Mouse (Mus musculus) liver, embryonic 13.5 days (tissue): Measurements from ENCODE around the gene Fam122b. TPM values are rescaled to one million over a fixed set of nuclear protein-coding genes. Genes with fewer than 3 reads are reported as not detected.

ENCODE experiments used
- ATAC-seq: fragments of 200-750 bp; cut with Nextera tagmentation; 2 replicates; pipeline ENCODE4 v1.8.0; 2017; ENCODE audit warnings: low read depth, mild to moderate bottlenecking, moderate number of reproducible peaks, moderate library complexity
- DNase-seq: peaks from one replicate; pipeline ENCODE4 v3.0.0; 2022
- H3K27ac ChIP-seq: fragments of 300-500 bp; sonication (generic); 2 replicates; pipeline ENCODE4 v1.5.1; 2015; ENCODE audit warnings: moderate library complexity, mild to moderate bottlenecking, inconsistent platforms
- H3K27me3 ChIP-seq: fragments of 300-500 bp; sonication (generic); 2 replicates; pipeline ENCODE4 v1.6.1; 2015; ENCODE audit warnings: mild to moderate bottlenecking, inconsistent platforms
- H3K36me3 ChIP-seq: fragments of 300-500 bp; sonication (generic); 2 replicates; pipeline ENCODE4 v1.6.1; 2015; ENCODE audit warnings: mild to moderate bottlenecking, inconsistent platforms
- H3K4me1 ChIP-seq: fragments of 300-500 bp; sonication (generic); replicated peaks from 2 replicates; pipeline ENCODE4 v1.6.1; 2015; ENCODE audit warnings: inconsistent platforms
- H3K4me2 ChIP-seq: fragments of 300-500 bp; sonication (generic); 2 replicates; pipeline ENCODE4 v1.6.1; 2015; ENCODE audit warnings: inconsistent platforms, mild to moderate bottlenecking, moderate library complexity
- H3K4me3 ChIP-seq: fragments of 300-500 bp; sonication (generic); replicated peaks from 2 replicates; pipeline ENCODE4 v1.5.1; 2015; ENCODE audit warnings: mild to moderate bottlenecking, inconsistent platforms
- H3K9ac ChIP-seq: fragments of 300-500 bp; sonication (generic); 2 replicates; pipeline ENCODE4 v1.6.1; 2015; ENCODE audit warnings: mild to moderate bottlenecking, inconsistent platforms
- H3K9me3 ChIP-seq: fragments of 300-500 bp; sonication (generic); replicated peaks from 2 replicates; pipeline ENCODE4 v1.6.1; 2016; ENCODE audit warnings: inconsistent platforms
- WGBS: fragments of 180-500 bp; shearing (Covaris S2); methylation state at CpG from one replicate; pipeline ENCODE4 v1.1.7; 2015; ENCODE audit not compliant: insufficient replicate concordance; 5-methylcytosine and 5-hydroxymethylcytosine counted together
- polyA plus RNA-seq: library from polyadenylated mRNA; unstranded; fragments of >200 nt; fragmentation: Nextera tagmentation; extraction: Ambion mirVana; gene quantifications from 2 replicates; pipeline ENCODE4 v1.2.1, GENCODE M21; 2015

Gene Fam122b
- polyA plus RNA-seq, 1 experiment from 2014 or later = 4.8 TPM

GRCm38 (mm10) chrX:53231965-53232364, 37.6 kb downstream of the Fam122b start:
- DNase-seq (no peak), ATAC-seq (no peak)
- 26% methylated on average over 13 of the region's 13 CpGs for WGBS
- Histone ChIP-seq H3K4me1 (peaks cover 4% of the 10 kb centered on the region), H3K27ac (no peak overlapping the region), H3K9ac (peak overlapping the region; percentile 49; the same call in 1 of the 2 replicates), H3K27me3 (no peaks in the 10 kb centered on the region), H3K4me3 (peak overlapping the region; percentile 32), H3K36me3 (no peaks in the 10 kb centered on the region), H3K9me3 (no peaks in the 10 kb centered on the region), H3K4me2 (peak overlapping the region; percentile 60)

- ATAC-seq = no peak
- Histone ChIP-seq H3K4me3 (no peak overlapping the region), H3K36me3 (no peaks in the 10 kb centered on the region), H3K9ac (no peak overlapping the region), H3K4me2 (no peak overlapping the region), H3K27ac (no peak overlapping the region), H3K9me3 (no peaks in the 10 kb centered on the region), H3K27me3 (no peaks in the 10 kb centered on the region), H3K4me1 (no peaks in the 10 kb centered on the region)
- WGBS = 53% methylated on average over 6 of the region's 6 CpGs
- DNase-seq = no peak
Observed at GRCm38 (mm10) chrX:53224353-53224944, 45.2 kb downstream of the Fam122b start.

- WGBS = 77% methylated on average over 9 of the region's 9 CpGs
Observed at GRCm38 (mm10) chrX:53220855-53221254, 48.8 kb downstream of the Fam122b start.

GRCm38 (mm10) chrX:53214557-53215229, 54.9 kb downstream of the Fam122b start:
- DNase-seq (no peak), ATAC-seq (no peak)
- Histone ChIP-seq H3K4me3 (no peak overlapping the region), H3K36me3 (no peaks in the 10 kb centered on the region), H3K4me2 (no peak overlapping the region), H3K9ac (no peak overlapping the region), H3K27me3 (no peaks in the 10 kb centered on the region), H3K4me1 (no peaks in the 10 kb centered on the region), H3K9me3 (no peaks in the 10 kb centered on the region), H3K27ac (no peak overlapping the region)
- 64% methylated on average over 7 of the region's 7 CpGs for WGBS

More at GRCm38 (mm10) chrX:53220855-53221254, 48.8 kb downstream of the Fam122b start:
- Histone ChIP-seq H3K9ac (no peak overlapping the region), H3K4me3 (no peak overlapping the region), H3K4me1 (no peaks in the 10 kb centered on the region), H3K27ac (no peak overlapping the region), H3K4me2 (no peak overlapping the region), H3K27me3 (no peaks in the 10 kb centered on the region), H3K36me3 (no peaks in the 10 kb centered on the region), H3K9me3 (no peaks in the 10 kb centered on the region)
- ATAC-seq = no peak
- DNase-seq = no peak

- Histone ChIP-seq H3K4me3 (no peak overlapping the region), H3K9ac (no peak overlapping the region), H3K9me3 (no peaks in the 10 kb centered on the region), H3K4me2 (no peak overlapping the region), H3K36me3 (no peaks in the 10 kb centered on the region), H3K27ac (no peak overlapping the region), H3K27me3 (no peaks in the 10 kb centered on the region), H3K4me1 (no peaks in the 10 kb centered on the region)
- 54% methylated on average over 2 of the region's 2 CpGs for WGBS
- ATAC-seq (no peak), DNase-seq (no peak)
Observed at GRCm38 (mm10) chrX:53213838-53214237, 55.8 kb downstream of the Fam122b start.

- no peaks in the 10 kb centered on the region for H3K4me1 ChIP-seq
- H3K36me3 ChIP-seq = no peaks in the 10 kb centered on the region
- H3K4me2 ChIP-seq = no peak overlapping the region
- no peak overlapping the region for H3K9ac ChIP-seq
- H3K27ac ChIP-seq = no peak overlapping the region
- no peaks in the 10 kb centered on the region for H3K9me3 ChIP-seq
- H3K27me3 ChIP-seq = no peaks in the 10 kb centered on the region
- WGBS = 29% methylated on average over 9 of the region's 9 CpGs
- no peak for DNase-seq
- ATAC-seq = no peak
- no peak overlapping the region for H3K4me3 ChIP-seq
Observed at GRCm38 (mm10) chrX:53212485-53212884, 57.1 kb downstream of the Fam122b start.

GRCm38 (mm10) chrX:53211756-53212483, 57.7 kb downstream of the Fam122b start:
- WGBS = 58% methylated on average over 7 of the region's 7 CpGs
- Histone ChIP-seq H3K4me3 (no peak overlapping the region), H3K36me3 (no peaks in the 10 kb centered on the region), H3K9me3 (no peaks in the 10 kb centered on the region), H3K27ac (no peak overlapping the region), H3K4me2 (no peak overlapping the region), H3K27me3 (no peaks in the 10 kb centered on the region), H3K9ac (no peak overlapping the region), H3K4me1 (no peaks in the 10 kb centered on the region)
- DNase-seq = no peak
- ATAC-seq = no peak

- H3K9ac ChIP-seq = no peak overlapping the region
- H3K9me3 ChIP-seq = no peaks in the 10 kb centered on the region
- no peak overlapping the region for H3K27ac ChIP-seq
- no peaks in the 10 kb centered on the region for H3K4me1 ChIP-seq
- H3K4me2 ChIP-seq = no peak overlapping the region
- DNase-seq (no peak), ATAC-seq (no peak)
- 66% methylated on average over 7 of the region's 7 CpGs for WGBS
- H3K4me3 ChIP-seq = no peak overlapping the region
- no peaks in the 10 kb centered on the region for H3K27me3 ChIP-seq
- no peaks in the 10 kb centered on the region for H3K36me3 ChIP-seq
Observed at GRCm38 (mm10) chrX:53209431-53209830, 60.2 kb downstream of the Fam122b start.

GRCm38 (mm10) chrX:53204690-53205311, 64.8 kb downstream of the Fam122b start:
- Histone ChIP-seq H3K27me3 (no peaks in the 10 kb centered on the region), H3K4me2 (no peak overlapping the region), H3K9ac (no peak overlapping the region), H3K4me1 (no peaks in the 10 kb centered on the region), H3K4me3 (no peak overlapping the region), H3K9me3 (no peaks in the 10 kb centered on the region), H3K27ac (no peak overlapping the region), H3K36me3 (no peaks in the 10 kb centered on the region)
- DNase-seq (no peak), ATAC-seq (no peak)
- 21% methylated on average over 3 of the region's 3 CpGs for WGBS

- ATAC-seq (no peak), DNase-seq (no peak)
- Histone ChIP-seq H3K9me3 (no peaks in the 10 kb centered on the region), H3K27me3 (no peaks in the 10 kb centered on the region), H3K4me1 (no peaks in the 10 kb centered on the region), H3K9ac (no peak overlapping the region), H3K27ac (no peak overlapping the region), H3K36me3 (no peaks in the 10 kb centered on the region), H3K4me2 (no peak overlapping the region), H3K4me3 (no peak overlapping the region)
- 58% methylated on average over 5 of the region's 5 CpGs for WGBS
Observed at GRCm38 (mm10) chrX:53201616-53202015, 68.0 kb downstream of the Fam122b start.

GRCm38 (mm10) chrX:53197681-53198080, 71.9 kb downstream of the Fam122b start:
- Histone ChIP-seq H3K9ac (no peak overlapping the region), H3K27me3 (no peaks in the 10 kb centered on the region), H3K36me3 (no peaks in the 10 kb centered on the region), H3K9me3 (no peaks in the 10 kb centered on the region), H3K4me3 (no peak overlapping the region), H3K4me1 (no peaks in the 10 kb centered on the region), H3K4me2 (no peak overlapping the region), H3K27ac (no peak overlapping the region)
- WGBS = 62% methylated on average over 4 of the region's 4 CpGs
- DNase-seq (no peak), ATAC-seq (no peak)
